Mouse (Mus musculus): Measurements from ENCODE around the gene Pnp.
A peak's percentile ranks its signal among the peaks of the same experiment; 100 is the strongest.
"Not testable (repeated sequence)": the region's sequence is repeated elsewhere in the genome, so short reads cannot be mapped to it uniquely, and the experiment has no call there.

Gene Pnp

GRCm38 (mm10) chr14:50930754-50931492, at the start of gene Pnp, which contains the start of gene Pip4p1:
TSS of gene Pnp (plus strand) at chr14:50931082.
TSS of gene Pip4p1 (minus strand) at chr14:50930856.
- DNase-seq (ENCODE audit: inconsistent ontology term) = peak; percentile 99

DNA sequence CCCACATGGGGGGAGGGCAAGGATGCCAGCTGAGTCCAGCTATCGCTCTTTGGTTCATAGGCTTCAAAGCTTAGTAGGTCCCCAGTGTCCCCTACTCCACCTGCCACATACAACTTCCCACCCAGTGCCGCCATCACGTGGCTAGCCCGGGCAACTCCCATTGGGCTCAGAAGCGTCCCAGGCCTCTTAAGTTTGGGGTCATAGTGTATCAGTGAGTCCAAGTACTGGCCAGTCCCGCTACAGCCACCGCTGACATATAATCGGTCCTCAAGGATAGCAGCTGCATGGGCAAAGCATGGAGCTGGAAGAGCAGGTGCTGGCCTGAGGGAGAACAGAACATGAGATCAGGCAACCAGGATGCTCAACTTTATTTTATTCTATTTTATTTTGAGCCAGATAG, 39.3 kb upstream of the Pnp start:
- no peak for DNase-seq (ENCODE audit: inconsistent ontology term)

DNA sequence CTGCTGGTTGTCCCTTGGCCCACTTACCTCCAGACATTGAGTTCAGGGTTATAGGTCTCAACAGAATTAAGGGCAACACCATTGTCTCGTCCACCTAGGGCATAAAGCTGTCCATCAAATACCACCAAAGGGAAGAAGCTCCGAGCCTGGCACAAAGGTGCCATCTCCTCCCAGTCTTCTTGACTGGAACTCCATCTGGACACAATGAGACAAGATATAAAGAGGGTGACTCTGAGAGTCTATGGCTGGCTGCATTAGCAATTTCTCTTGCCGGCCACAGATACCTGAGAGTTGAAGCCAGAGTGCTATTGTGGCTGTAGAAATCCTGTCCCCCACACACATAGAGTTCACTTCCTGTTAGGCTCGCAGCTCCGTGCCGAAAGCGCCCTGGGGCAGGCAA, 38.8 kb upstream of the Pnp start:
- DNase-seq (ENCODE audit: inconsistent ontology term) = no peak

DNA sequence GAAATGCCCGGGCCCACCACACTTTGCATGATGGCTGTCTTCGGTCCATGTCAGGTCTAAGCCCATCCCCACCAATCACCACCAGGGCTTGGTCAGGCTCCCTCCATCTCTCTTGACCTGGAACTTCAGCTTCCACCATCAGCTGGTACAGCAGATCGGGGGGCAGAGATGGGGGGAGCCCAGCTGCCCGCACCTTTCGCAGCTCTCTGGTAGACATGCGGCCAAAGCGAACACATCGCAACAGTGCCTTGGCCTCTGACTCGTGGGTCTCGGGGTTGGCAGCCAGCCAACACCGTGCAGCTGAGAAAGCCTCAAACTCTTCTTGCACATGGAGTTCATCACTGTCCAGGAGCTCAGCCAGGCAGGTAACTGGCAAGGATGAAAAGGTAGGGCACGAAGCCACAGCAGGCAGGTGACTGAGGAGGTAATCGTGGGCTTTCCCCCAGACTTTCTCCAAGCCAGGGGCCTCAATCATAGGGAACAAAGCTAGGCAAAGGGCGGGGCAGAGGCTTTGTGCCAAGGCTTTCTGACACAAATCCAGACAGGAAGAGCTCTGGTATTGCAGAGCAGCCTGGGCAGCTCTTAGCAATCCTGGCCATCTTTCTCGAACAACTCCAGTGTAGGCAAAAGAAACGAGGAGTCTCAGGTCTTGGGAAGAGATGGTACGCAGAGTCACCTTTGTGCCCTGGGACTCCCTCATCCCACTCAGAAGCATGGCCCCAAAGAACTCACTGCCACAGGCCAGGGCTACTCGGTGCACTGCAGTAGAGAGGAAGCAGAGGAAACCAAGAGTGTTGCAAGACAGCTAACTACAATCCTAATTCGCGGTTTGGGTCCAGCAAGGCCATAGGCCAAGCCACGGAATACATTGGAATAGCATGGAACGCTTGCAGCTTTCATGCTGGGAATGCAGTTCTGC, 38.1 kb upstream of the Pnp start:
- DNase-seq (ENCODE audit: inconsistent ontology term) = no peak

DNA sequence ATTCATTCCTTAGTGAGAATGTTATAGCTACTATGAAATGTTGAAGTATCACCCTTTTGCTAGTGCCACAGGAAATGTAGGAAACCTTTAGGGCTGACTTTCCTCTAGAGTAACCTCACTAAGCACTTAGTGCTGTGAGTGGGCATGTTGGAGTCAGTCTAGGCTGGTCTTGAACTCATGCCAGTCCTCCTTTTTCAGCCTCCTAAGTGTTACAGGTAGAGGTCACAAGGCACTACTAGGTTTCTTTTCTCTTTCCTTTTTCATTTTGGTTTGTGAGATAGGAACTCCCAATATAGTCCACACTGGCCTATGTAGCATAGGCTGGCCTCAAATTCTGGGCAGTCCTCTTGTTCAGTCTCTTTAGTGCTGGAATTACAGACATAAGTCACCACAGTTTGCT, 35.5 kb upstream of the Pnp start:
- no peak for DNase-seq (ENCODE audit: inconsistent ontology term)

- DNase-seq (ENCODE audit: inconsistent ontology term) = peak; percentile 85
These were observed 34.7 kb upstream of the Pnp start for GRCm38 (mm10) chr14:50895985-50896746.

- no peak for DNase-seq (ENCODE audit: inconsistent ontology term)
These were observed 34.0 kb upstream of the Pnp start for GRCm38 (mm10) chr14:50896747-50897373.

DNA sequence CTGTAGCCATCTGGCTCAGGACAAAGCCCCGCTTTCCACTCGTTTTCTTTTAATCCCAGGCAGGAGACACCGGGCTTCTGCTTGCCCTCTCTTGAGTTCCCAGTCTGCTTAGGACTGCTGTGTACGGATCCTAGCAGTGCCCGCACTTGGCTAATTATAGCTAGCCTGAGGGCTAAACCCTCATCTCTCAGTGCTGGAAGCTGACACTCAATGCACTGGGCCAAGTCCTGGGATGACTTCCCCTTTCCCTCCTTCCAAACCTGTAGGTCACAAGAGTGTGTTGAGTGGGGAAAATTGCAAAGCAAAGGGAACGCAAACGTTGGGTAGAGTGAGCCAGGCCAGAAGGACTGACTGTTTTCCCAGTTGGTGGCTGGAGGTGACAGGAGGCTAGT, 33.5 kb upstream of the Pnp start, which contains the start of gene Klhl33:
Gene Klhl33 (minus strand): TSS at position 134 of the 392 bp plus-strand sequence.
- DNase-seq (ENCODE audit: inconsistent ontology term) = no peak

- DNase-seq (ENCODE audit: inconsistent ontology term) = not testable (repeated sequence)
These were observed 32.9 kb upstream of the Pnp start for GRCm38 (mm10) chr14:50897992-50898391.

GRCm38 (mm10) chr14:50903973-50904827, 26.7 kb upstream of the Pnp start:
- peak; percentile 72 for DNase-seq (ENCODE audit: inconsistent ontology term)

GRCm38 (mm10) chr14:50904828-50905129, 26.1 kb upstream of the Pnp start:
- no peak for DNase-seq (ENCODE audit: inconsistent ontology term)

GRCm38 (mm10) chr14:50905327-50905726, 25.6 kb upstream of the Pnp start:
- not testable (repeated sequence) for DNase-seq (ENCODE audit: inconsistent ontology term)

DNA sequence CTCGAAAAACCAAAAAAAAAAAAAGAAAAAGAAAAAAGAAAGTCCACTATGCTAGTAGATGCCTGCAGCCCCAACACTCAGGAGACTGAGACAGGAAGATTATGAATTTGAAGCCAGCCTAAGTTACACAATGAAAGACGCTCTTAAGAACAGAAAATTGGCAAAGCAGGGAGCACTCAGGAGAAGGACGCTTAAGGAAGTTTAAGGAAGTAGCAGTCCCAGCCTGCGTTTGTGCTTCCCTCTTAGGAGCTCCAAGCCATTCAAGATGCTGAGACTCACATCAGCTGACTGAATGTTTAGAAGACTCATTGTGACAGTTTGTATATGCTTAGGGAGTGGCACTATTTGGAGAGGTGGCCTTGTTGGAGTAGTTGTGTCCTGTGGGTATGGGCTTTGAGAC, 22.8 kb upstream of the Pnp start:
- DNase-seq (ENCODE audit: inconsistent ontology term) = no peak

DNA sequence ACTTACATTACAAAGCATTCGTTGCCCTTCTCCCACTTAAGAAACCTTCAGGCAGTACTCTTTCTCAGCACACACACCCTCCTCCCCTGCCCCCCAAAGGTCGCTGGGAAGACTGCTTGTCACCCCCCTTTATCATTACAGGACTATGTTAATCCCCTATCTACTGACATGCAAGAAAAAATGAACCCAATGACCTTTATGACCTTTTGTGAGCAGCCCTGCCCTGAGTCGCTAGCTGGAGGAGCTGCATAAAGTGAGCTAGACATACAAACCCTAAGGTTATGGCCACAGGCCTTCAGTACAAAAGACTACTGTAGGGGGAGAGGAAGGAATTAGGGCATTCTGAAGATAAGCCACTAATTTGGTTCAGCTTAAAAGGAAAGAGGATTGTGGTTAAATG, 19.5 kb upstream of the Pnp start:
- DNase-seq (ENCODE audit: inconsistent ontology term) = no peak

DNA sequence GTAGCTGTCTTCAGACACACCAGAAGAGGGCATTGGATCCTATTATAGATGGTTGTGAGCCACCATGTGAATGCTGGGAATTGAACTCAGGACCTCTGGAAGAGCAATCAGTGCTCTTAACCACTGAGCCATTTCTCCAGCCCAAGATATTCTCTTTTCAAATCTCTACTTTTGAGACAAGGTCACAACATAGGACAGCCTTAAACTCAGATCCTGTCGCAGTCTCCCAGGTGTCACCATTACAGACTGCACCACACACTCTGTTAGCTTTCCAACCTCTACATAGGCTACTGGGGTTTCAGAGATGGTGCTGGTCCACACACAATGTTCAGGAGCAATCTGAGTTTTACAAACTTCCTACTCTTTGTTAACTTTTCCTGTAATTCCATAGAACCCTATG, 7.4 kb upstream of the Pnp start:
- DNase-seq (ENCODE audit: inconsistent ontology term) = not testable (repeated sequence)

DNA sequence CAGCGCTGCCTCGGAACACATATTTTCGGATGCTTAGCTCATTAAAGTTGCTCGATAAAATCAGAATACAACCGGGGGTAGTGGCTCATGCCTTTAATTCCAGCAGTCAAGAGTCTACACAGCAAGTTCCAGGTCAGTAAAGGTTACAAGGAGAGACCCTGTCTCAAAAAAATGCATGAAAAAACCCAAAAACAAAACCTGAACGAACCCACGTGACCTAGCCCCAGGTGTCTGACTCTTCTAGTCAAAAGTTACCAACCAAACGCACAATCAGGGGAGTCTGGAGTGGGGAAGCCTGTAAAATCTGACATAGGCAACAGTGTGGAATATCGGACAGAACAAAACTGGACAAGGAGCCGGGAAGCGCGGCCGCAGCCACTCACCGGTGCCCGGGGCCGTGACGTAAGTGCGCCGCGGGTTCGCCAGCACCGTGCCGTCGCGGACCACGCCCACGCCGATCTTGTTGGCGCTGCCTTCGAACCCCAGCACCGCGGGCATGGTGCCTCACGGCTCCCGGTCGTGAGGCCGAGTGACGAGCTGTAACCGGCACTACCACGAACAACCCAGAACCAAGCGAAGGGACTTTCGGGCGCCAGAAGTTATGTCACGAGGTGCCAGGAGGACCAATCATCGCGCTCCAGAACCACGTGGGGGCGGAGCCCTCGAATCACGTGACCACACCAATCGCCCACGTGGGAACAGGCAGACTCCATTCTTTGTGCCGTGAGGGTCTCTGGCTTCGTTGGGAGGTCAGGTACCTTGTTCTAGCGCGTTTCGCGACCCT, 6.4 kb upstream of the Pnp start, which contains the start of the genes Osgep and Apex1:
Gene Osgep (minus strand): TSS at position 613 of the 784 bp plus-strand sequence.
Gene Apex1 (plus strand): TSS at position 688 of the 784 bp plus-strand sequence.
- peak; percentile 97 for DNase-seq (ENCODE audit: inconsistent ontology term)

DNA sequence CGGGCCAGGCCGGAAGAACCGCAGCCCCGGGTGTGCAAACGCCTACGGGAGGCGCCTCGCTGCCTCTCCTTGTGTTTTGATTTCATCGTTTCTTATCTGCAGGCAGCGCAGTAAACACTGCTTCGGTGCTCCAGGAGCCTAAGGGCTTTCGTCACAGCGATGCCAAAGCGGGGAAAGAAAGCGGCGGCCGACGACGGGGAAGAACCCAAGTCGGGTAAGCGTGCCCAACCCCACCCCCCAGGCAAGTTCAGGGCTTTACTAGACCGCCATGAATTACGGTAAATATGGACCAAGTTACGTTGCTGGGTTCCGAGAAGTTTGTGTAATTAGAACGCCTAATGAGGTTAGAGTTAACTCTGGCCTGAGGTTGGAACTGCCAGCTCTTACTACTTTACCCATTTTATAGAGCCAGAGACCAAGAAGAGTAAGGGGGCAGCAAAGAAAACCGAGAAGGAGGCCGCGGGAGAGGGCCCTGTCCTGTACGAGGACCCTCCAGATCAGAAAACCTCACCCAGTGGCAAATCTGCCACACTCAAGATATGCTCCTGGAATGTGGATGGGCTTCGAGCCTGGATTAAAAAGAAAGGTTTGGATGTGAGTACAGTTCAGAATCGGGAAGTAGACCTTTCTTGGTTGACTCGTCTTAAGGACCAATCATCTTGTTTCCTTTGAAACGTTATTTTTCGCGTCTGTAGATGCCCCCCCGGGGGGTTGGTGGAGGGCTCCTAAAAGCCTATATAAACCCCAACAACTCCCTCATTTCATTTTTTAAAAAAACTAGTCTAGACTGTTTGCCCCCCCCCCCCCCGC, 5.6 kb upstream of the Pnp start:
- no peak for DNase-seq (ENCODE audit: inconsistent ontology term)

DNA sequence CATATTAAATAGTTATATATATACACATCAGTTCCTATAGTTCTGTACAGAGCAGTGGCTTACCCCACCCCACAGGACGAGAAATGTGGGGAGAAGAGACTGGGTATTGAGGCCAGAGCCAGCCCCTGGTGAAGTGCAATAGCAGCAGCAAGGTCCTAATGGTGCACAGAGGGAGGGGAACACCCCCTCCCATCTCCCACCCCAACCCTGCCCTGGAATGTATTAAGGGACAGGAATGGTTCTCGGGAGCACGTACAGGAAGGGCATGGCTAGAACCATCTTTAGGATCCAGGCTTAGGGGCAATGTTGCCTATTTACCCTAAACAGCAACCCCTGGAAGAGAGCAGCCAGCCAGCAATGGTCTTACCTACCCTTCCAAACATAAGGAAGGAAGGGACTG, 3.5 kb upstream of the Pnp start:
- no peak for DNase-seq (ENCODE audit: inconsistent ontology term)

- no peak for DNase-seq (ENCODE audit: inconsistent ontology term)
These were observed 931 bp upstream of the Pnp start for GRCm38 (mm10) chr14:50929951-50930350.
